In genomic region chr10:60246519-60246918, GRCm38 (mm10) we compare ENCODE assay signal across 9 mouse cellular contexts. TPM values are rescaled to one million over a fixed set of nuclear protein-coding genes. Genes with fewer than 3 reads are reported as not detected.
A peak's percentile ranks its signal among the peaks of the same experiment; 100 is the strongest.
DNase-seq lines count a peak whose midpoint lies in the region; ATAC-seq and TF ChIP-seq lines count a peak whose summit lies in the region.
"Had no signal": no experiment of that assay in that cellular context is flagged by ENCODE, and none has a peak within 500 bp of the region (broad histone marks: within the 10 kb centered on the region; RNA-seq: fewer than 3 reads in every experiment).

No protein-coding gene starts in this region.

- DNase-seq in ovary, postnatal 14 days (ENCODE audit: low spot score) = peak; percentile 47
- DNase-seq in ovary, postnatal 10 days (ENCODE audit: low spot score) = no peak
- DNase-seq in heart, postnatal 4 days = peak; percentile 74
- DNase-seq in left cerebral cortex, postnatal 36 days (ENCODE audit: low spot score in 2 of 2) = peak; percentile 18 to 36
- peak; percentile 79 for DNase-seq in thymus, postnatal 14 days

- no peak overlapping the region for H3K4me3 ChIP-seq in cortical plate, adult 2 months (ENCODE audit: insufficient read depth, low read length)
- H3K4me3 ChIP-seq: myocyte had no signal

- TF ChIP-seq CTCF in cortical plate, adult 2 months (IDR thresholded peaks at IDR 0.05; ENCODE audit: extremely low read depth, insufficient read depth, low read length) = peak; percentile 55

- peak; percentile 56 for ATAC-seq in activated CD4-positive, CD25-positive, alpha-beta regulatory T cell, adult 4 months
- ATAC-seq in monocyte, adult 5-6 weeks (replicated peaks; ENCODE audit: insufficient number of reproducible peaks, low FRiP score, low TSS enrichment, poor library complexity, severe bottlenecking) = peak; percentile 69; the same call in 1 of the 2 replicates

- no peaks in the 10 kb centered on the region for H3K4me1 ChIP-seq in cortical plate, adult 2 months (ENCODE audit: control insufficient read depth, insufficient read depth, low read length)

- intact Hi-C loops in left cerebral cortex, postnatal 36 days (cut with DNase I) = loop anchor here (5.0 kb wide), 1 partner anchor 36 kb away; no protein-coding TSS in a partner anchor

- no peak overlapping the region for H3K27ac ChIP-seq in cortical plate, adult 2 months (ENCODE audit: insufficient read depth, low read length)

- no peak for TF ChIP-seq POLR2A in cortical plate, adult 2 months (IDR thresholded peaks at IDR 0.05; ENCODE audit: extremely low read depth, insufficient read depth, low read length)

RNA-seq across cellular contexts. Expression of gene Chst3, which starts 27.5 kb away (rescaled TPM):
- polyA plus RNA-seq in activated CD4-positive, CD25-positive, alpha-beta regulatory T cell, adult 4 months (2017; shearing (Covaris generic)) = under 1 TPM in 1 of 2 experiments, not detected in 1; 0.45 TPM
- 1.4 and 2.0 TPM in 2 replicates for polyA plus RNA-seq in cortical plate, adult 2 months (2012; rRNA removed)
- 1 to 10 TPM; 1.6 to 2.4 TPM for total RNA-seq in heart, postnatal 4 days (2021)
- 1 to 10 TPM; 1.6 to 2.2 TPM for total RNA-seq in left cerebral cortex, postnatal 36 days (2021)
- total RNA-seq in monocyte, adult 5-6 weeks (2017) = 6.9 to 10.5 TPM (median 8.1 TPM) in 3 replicates

RNA-seq across cellular contexts. Expression of gene Psap, which starts 30.9 kb away (rescaled TPM):
- 100 to 1,000 TPM in 1 of 2 experiments, 10 to 100 TPM in 1; 95.5 to 199 TPM for polyA plus RNA-seq in activated CD4-positive, CD25-positive, alpha-beta regulatory T cell, adult 4 months (2017; shearing (Covaris generic))
- polyA plus RNA-seq in cortical plate, adult 2 months (2012; rRNA removed) = 1,890 and 1,956 TPM in 2 replicates
- 100 to 1,000 TPM; 554 to 566 TPM for total RNA-seq in heart, postnatal 4 days (2021)
- total RNA-seq in left cerebral cortex, postnatal 36 days (2021) = 1,000 to 10,000 TPM; 1,489 to 1,662 TPM
- 1,204 to 1,488 TPM (median 1,482 TPM) in 3 replicates for total RNA-seq in monocyte, adult 5-6 weeks (2017)
